Mouse (Mus musculus) thymus, adult 2 months (tissue): ENCODE measurements around the gene Cavin2.

Experiments
- CTCF ChIP-seq: fragments of 200-500 bp; IDR thresholded peaks from 2 replicates; pipeline ENCODE4 v1.5.1; 2012; ENCODE audit warnings: mild to moderate bottlenecking, control low read depth, low read length, moderate library complexity, borderline replicate concordance; ENCODE audit not compliant: control insufficient read depth, poor library complexity, insufficient read depth; ENCODE audit errors: extremely low read depth
- POLR2A ChIP-seq: fragments of 200-500 bp; IDR thresholded peaks from 2 replicates; pipeline ENCODE4 v1.6.1; 2012; ENCODE audit warnings: mild to moderate bottlenecking, low read length, control low read depth, moderate library complexity; ENCODE audit not compliant: control insufficient read depth, poor library complexity, insufficient read depth; ENCODE audit errors: extremely low read depth

DNA sequence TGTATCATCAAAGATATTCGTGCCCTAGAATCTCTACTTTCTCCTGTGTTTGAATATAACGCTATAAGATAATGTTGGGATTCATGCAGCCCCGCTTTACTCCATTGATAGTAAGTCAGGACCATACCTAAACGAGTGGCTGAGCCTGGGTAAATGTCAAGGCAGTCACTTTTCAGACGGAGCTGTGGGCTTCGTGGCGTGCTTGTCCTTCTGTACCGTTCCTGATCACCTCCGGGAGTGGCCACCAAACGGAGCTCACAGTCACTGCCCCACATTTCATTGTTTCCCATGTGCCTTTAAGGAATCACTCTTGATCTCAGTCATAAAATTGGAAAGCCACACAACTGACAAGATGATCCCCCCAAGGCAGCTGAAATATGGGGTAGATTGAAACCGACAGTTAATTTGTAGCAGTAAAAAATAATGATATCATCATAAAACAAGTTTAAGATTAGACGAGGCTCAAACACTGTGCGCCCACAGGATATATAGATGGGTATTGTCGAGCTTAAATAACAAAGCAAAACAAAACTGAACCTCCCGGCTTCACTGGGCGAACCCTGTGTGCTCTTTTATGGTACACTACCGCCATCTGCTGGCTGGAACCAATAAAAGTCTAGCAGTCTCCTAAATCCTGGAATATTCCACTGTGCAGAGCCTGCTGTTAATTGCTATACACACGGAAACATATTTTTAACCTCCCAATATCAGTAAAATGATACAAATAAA lies 44.8 kb downstream of the Cavin2 start:
- TF ChIP-seq POLR2A (no peak), CTCF (no peak)
